Mouse (Mus musculus): Measurements from ENCODE around the gene Tec. TPM values are rescaled to one million over a fixed set of nuclear protein-coding genes. Genes with fewer than 3 reads are reported as not detected.
"Not testable (repeated sequence)": the region's sequence is repeated elsewhere in the genome, so short reads cannot be mapped to it uniquely, and the experiment has no call there.

Tec gene
- total RNA-seq, 2 experiments from 2014 or later, result 3.5 to 4.9 TPM

DNA sequence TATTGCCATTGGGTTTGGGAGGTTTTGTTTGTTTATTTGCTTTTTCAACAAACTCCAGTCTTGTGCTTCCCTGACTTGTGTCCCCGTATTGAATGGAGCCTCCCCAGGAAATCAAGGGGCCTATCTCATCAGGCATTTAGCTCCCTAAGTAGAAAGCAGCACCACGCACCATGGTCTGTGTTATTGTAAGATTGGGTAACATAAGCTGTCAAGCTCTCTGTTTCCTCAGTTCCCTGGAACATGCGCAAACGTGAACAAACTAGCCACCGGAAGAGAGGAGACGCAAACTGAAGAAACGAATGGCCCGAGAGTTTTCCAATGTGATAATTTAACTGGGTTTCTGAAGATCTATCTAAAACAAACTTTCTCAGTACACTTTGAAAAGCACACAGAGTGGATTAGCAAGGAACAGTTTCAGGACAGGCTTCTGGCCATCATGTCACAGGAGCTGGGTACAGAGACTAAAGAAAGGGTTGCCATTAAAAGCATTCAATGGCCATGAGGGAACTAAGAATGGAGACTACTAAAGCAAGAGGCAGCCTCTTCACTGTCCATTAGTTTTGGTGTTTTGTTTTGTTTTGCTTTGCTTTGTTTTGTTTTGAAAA is 48.1 kb downstream of the Tec start:
- no peak for DNase-seq

DNA sequence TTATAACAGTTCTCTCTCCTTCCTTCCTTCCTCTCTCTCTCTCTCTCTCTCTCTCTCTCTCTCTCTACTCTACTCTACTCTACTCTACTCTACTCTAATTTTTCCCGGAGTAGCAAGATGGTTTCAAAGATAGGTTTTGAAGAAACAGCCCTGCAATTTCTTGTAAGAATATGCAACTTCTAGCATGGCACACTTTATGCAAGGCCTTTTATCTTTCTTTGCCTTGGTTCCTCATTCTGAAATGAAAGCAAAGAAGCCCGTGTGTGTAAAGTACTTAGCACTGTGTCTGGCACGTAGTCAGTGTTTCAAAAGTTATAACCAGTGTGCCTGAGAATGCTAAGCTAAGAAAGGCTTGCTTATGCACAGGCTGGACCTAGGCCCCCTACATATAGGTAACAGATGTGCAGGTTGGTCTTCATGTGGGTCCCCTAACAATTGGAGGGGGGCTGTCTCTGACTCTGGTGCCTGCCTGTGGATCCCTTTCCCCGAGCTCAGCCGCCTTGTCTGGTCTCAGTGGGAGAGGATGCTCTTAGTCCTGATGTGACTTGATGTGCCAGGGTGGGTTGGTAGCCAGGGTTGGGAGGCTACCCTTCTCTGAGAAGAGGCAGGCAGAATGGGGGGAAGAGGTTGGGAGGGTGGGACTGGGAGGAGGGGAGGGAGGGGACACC is 49.6 kb downstream of the Tec start:
- DNase-seq, result no peak

DNA sequence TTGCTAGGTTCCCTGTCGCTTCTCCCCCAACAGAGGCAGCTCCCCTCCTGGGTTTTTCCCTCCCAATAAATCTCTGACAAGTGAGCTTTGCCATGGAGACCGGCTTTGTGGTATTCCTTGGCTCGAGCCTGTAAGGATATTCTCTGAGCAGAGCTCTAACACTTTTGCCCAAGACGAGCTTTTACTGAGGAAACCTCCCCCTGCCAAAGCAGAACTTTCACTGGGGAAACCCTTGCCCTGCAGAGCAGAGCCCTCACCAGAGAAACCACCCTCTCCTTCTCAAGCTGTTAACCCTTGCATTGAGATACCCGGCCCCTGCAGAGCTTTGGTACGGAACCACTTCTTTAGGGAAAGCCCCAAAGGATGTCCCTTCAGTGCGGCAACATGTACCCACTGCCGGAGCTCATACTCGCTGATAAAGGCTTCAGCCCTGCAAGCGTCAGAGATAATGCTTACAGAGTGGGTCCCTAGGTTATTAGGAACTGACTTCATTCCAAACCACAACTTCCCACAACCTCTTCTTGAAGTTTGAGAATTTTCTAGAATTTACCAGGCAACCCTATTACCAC is 50.7 kb downstream of the Tec start:
- DNase-seq, result no peak

DNA sequence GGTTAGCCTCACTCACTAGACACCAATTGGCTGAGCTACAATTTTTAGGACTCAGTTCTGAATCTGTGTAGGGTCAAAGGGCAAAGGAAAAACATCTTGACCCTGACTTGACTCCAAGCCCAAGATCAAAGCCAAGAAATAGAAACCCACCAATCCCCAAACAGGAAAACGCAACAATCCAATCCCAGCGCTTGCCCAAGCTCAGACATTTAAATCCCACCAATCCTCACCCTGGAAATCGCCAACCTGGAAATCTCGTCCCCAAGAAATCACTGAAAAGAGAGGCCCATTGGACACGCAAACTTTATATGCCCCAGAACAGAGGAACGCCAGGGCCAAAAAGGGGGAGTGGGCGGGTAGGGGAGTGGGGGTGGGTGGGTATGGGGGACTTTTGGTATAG is 51.3 kb downstream of the Tec start:
- not testable (repeated sequence) for DNase-seq

DNA sequence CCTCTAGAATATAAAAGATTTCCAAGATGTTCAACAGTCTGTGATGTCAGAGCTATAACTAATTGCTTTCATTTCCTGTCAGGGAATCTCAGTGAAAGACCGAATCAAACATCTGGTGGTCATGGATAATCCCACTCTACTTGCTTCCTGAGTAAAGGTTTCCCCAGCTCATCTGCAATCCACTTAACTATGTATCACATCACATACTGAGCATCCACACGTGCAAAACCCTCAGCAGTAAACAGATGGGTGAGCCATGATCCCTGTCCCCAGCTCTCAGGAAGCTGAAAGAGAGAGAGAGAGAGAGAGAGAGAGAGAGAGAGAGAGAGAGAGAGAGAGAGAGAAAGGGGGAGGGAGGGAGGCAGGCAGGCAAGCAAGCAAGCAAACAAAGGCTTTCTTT is 51.8 kb downstream of the Tec start:
- DNase-seq, result no peak

DNA sequence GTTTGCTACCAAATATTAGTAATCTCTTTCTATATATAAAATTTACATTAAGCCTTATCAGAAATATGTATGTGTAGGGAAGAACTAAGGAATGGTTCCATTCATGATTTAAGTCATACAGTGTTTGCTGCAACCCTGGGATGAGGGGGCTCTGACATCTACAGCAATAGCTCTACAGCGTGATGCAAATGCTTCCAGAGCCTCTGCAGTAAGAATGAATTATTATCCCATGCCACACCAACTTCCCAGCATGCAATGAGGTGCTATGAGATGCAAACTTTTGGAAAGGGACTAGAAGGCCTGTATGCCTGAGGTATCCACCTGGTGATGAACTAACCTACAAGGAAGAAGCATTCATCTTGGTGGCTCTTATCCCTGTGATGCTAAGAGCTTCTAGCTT is 52.2 kb downstream of the Tec start:
- DNase-seq, result no peak

DNA sequence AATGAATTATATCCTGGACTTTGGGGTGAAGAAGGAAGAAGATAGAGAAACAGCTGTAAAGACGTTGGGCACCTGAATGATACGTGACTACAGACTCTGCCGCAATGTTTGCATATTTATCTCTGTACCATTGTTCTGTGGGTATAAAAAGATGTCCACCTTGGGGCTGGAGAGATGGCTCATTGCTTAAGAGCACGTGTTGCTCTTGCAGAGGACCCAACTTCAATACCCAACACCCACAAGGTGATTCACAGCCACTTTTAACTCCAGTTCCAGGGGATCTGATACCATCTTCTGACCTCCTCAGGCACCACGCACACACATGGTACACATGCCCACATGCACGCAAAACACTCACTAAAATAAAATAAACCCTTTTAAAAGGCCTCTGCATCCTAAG is 52.9 kb downstream of the Tec start:
- no peak for DNase-seq

DNA sequence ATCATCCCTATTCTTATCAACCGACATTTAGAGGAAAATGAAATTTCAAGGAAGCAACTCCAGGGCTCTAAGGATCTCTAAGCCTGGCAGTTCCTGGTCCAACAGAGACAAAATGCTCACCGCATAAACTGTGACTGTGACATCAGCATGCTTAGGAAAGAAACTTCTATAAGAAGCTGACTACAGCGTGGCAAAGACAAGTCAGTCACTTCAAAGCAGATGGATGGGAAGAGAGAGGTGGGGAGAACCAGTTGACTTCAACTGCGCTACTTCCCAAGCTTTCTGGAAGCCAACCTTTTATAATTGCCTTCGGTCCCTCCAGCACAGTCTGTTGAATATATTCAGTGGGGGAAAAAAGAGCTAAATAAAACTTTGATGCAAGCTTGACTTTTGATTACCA is 54.2 kb downstream of the Tec start:
- DNase-seq, result no peak

DNA sequence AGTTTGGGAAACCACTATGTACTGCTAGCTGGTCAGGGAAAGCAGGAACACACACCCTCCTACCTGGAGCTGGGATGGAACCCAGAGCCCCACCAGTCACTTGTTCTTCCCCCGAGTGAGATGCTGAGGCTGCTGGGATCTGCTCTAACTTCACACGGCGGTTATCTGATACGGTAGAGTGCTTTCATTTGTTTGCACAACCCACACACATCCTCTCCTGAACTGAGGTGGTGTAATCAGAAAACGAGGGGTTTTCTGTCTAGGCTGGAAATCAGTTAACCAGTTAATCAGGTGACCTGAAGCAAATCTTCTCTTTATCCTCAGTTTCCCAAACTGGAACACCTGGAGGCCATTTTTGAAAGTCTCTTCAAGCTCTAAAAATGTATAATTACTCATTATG is 55.4 kb downstream of the Tec start:
- no peak for DNase-seq

DNA sequence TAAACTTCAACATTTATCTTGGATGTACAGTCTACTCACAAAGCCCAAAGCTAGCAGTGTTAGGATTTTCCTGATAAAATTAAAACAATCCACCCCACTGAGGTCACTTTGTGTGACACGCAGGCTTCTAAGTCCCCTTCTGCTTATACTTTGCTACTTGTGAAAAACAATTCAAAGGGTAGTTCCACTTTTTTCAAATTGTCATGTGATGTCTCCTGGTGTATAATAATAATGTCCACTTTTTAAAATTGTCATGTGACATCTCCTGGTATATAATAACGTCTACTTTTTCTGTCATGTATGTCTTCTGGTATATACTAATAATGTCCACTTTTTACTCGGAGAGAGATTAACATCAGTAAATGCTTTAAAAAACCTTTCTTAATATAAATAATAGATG is 56.0 kb downstream of the Tec start:
- DNase-seq, result no peak

DNA sequence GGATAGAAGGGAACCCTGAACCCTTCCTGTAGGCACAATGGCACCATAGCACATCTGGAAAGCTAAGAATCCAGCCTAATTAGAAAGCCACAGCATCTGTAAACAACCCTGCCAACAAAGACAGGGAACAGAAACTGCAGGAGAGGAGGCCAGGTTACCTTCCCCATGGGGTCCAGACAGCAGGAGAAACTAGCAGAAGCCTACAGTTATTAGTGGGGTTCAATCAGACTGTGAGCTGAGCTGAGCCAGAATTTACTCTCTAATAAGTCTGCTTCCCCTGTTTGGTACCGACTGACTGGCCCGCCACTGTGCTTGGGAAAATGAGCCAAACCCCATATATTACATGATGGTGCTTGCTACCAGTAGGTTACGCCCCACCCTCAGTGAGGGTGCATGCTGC is 56.9 kb downstream of the Tec start:
- no peak for DNase-seq

DNA sequence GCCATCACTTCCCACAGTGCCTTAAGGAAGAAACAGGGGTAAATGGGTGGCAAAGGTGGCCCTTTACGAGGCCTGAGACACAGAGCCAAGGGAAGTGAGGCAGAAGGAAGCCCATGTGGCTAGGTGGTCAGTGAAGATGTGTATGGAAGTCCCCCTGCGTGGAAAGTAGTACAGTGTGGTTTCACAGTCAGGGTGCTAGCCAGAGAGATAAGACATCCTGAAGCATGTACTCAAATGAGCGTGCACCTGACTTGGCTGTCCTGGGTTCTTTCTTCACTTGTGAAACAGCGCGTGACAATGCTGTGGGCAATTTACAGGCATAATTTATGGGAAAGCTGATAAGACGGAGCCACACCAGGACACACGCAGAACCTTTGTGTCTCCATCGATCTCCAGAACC is 57.3 kb downstream of the Tec start:
- no peak for DNase-seq

DNA sequence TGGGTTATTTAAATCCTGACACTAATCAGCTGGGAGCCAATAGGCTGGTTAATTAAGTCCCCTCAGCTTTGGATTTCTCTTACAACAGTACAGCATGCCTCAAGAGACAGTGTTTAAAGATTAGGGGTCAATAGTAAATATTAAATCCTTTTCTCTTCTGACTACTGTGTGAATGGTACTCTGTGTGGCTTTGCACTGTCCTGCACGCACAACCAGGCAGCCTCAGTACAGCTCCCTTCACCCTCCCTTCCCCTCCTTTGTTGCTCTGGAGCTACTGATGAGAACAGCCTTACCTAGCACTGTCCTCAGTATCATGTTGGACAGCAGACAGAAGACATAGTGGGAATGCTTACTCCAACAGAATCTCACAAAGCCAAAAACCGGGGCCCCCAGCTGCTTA is 58.8 kb downstream of the Tec start:
- DNase-seq, result no peak

DNA sequence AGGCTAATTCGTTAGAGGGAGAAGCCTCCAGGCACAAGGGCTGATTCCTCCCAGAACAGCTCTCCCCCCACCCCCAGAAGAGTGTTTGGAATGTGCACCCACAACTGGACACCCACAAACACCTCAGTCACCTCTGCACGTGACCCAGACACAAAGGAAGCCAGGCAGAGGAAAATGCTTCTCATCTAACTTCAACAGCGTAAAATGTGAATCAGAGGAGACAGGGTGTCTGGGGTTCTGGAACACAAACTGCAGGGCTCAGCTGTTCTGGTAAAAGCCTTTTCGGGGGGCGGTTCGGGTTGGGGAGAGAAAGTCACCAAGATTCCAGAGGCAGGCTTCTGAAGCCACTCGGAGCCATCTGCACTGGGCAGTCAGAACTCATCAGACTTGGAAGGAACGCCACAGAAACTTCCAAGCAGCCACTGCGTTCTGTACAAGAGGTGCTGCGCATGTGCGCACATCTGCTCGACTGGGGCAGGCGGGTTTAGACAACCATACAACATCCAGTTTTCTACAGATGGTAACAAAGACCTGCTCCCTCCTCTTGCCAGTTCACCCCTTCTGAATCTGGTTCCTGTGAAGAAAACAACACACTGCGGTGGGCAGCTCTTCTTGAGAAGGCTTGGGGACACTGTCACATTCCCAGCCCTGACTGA is 59.7 kb downstream of the Tec start:
- no peak for DNase-seq

DNA sequence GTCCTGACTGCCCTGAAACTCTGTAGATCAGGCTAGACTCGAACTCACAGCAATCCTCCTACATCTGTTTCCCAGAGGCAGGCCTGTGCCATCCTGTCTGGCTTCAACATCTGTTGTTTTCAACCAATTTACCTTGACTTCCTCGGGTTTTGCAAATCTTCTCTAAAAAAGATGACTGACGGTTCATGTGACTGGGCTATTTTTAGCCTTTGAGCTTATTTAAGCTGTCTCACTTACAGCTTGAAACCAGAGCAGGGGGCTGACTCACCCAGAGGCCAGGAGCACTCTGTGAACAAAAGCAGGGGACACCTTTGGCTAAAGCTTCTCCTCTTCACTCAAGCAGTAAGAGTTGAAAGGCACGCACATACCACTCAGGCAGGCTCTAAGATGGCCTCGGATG is 65.4 kb downstream of the Tec start:
- DNase-seq, result no peak

DNA sequence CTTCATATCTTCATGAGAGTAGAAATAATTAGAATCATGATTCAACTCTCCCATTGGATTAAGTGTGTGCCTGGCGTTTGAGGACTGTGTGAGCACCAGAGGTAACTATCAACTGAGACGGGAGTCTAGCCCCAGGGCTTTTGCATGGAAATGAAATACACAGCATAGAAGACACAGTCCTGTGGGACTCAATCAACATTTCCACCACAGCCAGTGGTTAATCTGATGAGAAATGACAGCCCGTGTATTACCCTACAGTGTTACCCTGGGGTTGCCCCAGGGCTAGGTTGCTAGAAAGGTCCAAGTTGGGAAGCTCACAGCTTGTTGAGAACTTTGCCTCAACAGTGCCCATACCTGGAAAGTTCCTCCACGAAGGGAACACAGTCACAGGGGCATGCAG is 69.7 kb downstream of the Tec start:
- no peak for DNase-seq

DNA sequence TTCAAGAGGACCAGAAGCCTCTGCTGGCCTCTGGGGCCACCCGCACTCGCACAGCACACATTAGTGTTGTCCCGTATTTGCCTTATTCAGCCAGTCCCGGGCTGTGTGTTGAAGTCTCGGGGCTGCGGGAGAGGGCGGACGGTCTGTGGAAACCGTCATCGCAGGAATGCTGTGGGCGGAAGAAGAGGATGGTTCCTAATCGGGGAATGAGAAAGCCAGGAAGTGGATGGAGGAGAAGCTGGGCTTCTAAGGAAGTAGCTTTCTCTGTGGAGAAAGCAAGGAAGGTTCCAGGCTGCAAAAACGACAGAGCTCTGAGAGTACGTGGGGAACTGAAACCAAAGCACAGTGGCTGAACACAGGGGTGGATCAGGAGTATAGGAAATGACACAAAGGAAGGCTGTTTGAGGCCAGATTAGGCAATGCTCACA is 72.1 kb downstream of the Tec start:
- peak; percentile 14 for DNase-seq

DNA sequence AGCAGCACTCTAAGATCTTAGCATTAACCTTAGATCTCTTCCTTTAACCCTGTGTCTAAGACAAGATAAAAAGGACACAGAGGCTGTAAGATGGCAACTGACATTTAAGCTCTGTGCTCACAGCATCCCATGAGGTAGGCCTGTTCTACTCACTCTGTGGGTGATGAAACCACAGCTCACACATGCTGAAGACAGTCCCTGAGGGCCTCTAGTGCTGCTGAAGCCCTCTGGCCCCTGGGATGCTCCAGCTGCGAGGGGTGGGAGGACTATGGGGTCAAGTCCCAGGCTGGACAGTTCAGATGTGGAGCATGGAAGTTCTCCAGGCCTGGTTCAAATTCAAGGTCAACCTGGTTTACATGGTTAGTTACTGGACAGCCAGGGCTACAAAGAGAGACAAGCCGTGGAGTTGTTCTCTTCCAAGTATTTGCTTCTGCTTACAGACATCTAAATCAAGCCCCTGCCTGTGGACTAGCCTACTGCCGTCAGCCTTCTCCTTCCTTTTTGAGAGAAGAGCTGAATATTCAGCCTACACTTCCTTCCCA is 74.9 kb downstream of the Tec start:
- DNase-seq, result no peak

DNA sequence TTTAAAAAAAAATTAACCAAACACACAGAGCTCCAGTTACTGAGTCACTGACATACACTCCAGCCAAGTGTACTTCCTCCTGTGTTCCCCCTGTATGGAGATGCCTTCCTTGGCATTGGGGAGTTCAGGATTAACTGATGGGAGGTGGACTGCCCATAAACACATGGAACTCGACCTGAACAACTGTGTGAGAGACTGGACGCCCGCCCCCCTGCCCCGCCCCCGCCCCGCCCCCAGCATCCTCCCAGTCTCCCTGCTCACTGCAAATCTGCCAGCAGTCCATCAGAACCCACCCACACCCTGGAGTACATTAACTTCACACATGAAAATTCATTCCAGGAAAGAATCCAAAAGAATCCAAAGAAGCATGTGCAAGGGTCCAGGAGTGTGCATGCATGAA is 76.5 kb downstream of the Tec start:
- DNase-seq, result no peak

DNA sequence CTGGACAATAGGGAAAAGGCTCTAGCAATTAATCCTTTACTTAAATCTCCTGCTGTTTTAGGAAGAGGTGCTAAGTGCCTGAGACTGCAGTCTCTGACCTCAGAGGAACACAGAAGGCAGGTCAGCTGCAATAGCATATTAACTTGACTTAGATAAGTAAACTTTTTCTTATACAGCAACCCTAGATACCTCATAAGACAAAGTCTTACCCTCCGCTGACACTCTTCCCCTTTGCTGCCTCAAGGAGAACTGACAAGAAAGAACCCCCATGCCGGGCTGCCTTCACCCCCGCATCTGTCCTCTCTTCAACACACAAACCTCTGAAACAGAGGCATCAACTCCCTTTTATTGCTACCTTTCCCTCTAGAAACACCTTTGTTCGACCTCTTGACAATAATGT is 76.9 kb downstream of the Tec start:
- no peak for DNase-seq

DNA sequence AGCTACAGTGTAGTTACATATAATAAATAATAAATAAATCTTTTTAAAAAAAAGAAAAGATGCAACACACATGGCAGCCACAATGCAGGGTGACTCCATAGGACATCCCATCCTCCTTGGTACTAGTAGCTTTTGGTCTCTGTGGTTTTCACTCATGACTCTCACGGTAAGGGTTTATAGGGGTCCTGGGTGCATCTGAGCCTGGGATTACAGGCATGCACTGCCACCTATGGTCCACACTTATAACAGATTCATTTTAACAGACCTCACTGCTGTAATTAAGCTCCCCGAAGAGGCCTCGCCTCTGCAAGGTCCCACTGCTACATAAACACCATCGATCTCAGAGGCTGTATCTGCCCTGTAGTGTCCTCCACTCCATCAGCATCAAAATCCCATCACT is 82.8 kb downstream of the Tec start:
- no peak for DNase-seq

DNA sequence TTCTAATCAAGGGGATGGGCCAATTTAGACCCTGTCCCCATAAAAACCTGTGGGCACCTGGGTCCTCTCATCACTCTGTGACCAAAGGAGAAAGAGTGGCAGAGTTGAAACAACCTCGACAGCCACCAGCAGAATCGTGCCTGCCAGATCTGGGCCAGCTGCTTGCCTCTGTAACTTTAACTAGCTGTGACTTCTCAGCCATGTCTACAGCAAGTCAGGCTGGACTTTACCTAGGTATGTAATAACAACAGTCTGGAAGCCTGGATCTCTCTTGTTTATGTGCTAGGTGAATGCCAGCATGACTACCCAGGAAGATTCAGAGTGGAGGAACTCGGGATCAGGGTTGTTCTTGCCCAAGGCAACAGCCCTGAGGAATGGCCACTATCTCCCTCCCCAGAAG is 83.6 kb downstream of the Tec start:
- no peak for DNase-seq

DNA sequence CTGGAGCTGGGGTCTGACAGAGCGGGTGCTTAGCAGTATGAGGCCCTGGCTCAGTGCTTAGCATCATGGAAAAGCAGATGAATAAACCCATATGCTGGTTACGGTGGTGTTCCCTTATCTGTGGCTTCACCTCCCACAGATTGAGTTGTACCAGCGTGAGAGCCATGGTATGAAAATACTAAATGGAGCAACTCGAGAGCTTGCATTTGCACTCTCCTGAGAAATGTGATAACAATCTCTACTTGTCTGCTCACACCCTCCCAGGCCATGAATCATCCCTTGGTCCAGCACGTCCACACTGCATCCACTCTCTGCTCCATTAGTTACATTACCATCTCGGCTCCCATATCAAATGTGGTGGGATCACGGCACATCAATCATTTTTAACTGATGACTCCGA is 84.3 kb downstream of the Tec start:
- no peak for DNase-seq

DNA sequence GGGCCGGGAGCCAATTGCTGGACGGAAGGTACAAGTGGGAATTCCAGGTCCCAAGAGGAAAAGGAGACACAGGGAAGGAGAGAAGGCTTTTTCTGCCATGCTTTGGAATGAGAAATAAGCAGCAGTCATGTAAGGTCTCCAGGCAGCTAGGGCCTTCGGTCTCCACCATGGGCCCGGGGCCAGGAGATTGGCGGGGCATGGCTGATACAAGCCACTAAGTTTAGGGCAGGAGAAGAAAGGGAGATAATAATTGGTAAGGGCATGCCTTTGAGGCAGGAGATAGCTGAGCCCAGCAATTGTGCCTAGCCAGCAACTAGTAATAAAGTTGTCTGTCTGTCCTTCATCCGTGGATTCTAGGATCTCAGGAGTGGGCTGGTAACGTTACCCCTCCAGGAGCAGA is 85.2 kb downstream of the Tec start:
- no peak for DNase-seq

Measured in adrenal gland, postnatal 10 days (tissue).